Mouse (Mus musculus) adrenal gland (tissue): ENCODE measurements around the gene Cldn6.

Experiments
- intact Hi-C: fragments of 180-260 bp; cut with DNase I; formaldehyde crosslinking; loops from one replicate; pipeline ENCODE4 v1.15.1; 2025

The Cldn6 gene

DNA sequence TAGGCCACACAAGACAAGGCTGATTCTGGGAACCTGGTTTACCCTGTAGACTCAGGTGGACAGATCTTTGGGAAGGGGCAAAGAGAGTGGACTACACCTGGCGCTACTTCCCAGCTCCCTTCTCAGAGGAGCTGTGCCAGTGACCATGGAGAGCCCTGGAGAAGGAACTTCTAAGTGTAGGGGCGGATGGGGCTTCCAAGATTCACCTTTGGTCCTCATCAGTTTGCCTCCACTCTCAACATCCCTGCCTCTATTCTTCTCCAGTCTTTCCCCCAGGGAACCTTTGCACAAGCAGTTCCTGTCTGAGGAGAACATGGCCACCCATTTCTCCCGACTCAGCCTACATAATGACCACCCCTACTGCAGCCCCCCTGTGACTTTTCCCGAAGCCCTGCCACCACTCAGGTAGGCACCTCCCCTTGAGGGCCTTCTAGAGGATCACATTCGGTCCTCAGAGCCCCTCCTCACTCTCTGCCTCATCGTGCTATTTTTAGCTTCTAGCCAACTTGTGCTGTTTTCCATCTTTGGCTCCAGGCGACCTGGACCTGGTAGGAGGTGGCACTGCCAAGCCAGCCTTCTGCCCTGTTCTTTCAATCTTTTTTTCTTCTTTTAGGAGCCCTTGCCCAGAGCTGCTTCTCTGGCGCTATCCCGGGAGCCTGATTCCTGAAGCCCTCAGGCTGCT is 4.6 kb upstream of the Cldn6 start:
- intact Hi-C loops, result no loop called here

GRCm38 (mm10) chr17:23675127-23675526 is 3.9 kb upstream of the Cldn6 start:
- intact Hi-C loops, result no loop called here

GRCm38 (mm10) chr17:23675564-23676281 is 3.3 kb upstream of the Cldn6 start:
- intact Hi-C loops, result no loop called here

DNA sequence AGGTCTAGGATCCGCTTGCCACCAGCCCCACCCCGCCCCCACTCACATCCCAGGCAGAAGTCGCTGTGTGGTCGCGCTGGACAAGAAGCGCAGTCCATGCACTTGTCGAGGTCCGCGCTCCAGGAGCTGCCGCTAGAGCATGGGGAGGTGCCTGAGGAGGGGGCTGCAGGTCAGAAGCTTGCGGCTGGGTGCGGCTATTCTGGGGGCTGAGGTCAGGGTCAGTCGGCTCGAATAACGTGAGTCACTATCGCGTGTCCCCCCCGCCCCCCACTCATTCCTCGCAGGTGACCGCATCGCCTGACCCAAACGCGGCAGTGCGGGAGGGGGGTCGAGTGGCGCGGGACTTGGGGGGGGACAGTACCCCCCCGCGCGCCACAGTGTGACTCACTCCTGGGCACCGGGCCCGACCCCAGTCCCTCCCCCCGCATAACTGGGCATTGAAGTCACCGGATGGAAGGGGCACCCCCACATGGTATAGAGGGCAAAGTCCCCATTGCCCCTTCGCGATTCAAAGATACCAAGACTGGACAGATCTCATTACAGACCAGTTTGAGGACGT is 2.5 kb upstream of the Cldn6 start:
- intact Hi-C loops, result no loop called here

DNA sequence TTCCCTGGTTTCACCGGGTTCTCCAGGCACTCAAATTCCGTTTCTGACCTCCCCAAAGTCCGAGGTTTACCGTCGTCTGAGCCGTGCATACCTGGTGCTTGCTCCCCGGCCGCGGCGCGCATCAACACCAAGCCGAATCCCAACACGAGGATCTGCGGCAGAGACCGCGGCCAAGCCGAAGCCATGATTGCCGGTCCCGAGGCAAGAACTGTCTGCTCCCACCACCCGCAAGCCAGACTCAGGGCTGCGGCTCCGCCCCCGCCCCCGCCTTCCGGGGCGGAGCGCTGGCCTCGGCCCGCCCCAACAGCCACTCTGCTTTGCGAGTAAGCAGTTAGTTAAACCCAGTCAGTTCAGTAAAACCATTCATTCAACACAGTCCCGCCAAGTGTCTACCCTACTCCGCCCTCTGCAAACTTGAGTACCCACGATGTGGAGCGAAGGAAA is 1.8 kb upstream of the Cldn6 start, which contains the start of gene Tnfrsf12a:
Gene Tnfrsf12a, minus strand, starts transcription at position 233 of the 444 bp plus-strand sequence.
- intact Hi-C loops, result no loop called here

- intact Hi-C loops, result no loop called here
Measured at GRCm38 (mm10) chr17:23680336-23680735, 1.3 kb downstream of the Cldn6 start.

DNA sequence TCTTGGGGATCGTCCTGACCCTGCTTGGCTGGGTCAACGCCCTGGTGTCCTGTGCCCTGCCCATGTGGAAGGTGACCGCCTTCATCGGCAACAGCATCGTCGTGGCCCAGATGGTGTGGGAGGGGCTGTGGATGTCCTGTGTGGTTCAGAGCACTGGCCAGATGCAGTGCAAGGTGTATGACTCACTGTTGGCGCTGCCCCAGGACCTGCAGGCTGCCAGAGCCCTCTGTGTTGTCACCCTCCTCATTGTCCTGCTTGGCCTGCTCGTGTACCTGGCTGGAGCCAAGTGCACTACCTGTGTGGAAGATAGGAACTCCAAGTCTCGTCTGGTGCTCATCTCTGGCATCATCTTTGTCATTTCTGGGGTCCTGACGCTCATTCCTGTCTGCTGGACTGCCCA is 2.0 kb downstream of the Cldn6 start:
- intact Hi-C loops, result no loop called here

DNA sequence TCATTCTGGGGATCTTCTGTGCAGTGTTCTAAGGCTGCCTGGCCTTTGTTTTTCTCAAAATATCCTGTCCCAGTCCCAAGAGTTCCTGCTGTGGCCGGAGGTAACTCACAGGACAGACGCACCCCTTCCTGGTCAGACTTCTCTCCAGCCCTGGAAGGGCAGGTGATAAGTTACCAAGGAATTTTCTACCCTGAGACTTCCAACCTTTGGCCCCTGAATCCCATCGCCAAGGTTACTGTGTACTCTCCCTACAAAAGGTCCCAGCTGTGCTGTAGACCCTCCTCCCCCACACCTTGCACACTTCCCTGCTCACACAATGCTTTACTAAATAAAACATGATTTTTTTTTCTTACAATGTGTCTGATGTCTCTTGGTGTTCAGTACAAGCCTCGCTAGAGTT is 3.0 kb downstream of the Cldn6 start:
- intact Hi-C loops, result no loop called here

DNA sequence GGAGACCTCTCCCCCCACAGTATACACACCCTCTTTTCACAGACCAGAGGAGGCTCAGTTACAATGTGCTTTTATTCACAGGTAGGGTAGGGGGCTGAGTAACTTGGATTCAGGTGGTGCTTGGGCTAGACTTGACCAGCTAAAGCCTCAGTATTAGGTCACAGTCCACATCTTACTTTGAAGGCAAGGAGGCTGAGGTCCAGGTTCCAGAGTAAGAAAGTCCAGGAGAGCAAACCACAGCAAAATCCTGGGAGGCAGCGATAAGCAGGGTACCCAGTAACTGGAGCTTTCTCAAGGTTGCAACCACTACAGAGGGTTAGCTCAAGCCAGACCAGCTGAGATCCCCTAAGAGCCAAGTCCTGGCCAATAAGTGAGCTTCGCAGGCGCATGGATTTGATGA is 3.5 kb downstream of the Cldn6 start:
- intact Hi-C loops, result no loop called here

DNA sequence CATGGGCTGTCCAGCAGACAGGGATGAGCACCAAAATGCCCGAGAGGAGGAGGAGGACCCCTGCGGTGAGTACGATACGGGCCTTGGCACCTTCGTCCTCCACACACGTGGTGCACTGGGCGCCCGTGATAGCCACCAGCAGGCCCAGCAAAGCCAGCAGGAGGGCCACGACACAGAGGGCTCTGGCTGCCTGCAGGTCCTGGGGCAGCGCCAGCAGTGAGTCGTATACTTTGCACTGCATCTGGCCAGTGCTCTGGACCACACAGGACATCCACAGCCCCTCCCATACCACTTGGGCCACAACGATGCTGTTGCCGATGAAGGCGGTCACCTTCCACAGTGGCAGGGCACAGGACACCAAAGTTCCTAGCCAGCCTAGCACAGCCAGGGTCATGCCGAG is 4.2 kb downstream of the Cldn6 start:
- intact Hi-C loops, result no loop called here

DNA sequence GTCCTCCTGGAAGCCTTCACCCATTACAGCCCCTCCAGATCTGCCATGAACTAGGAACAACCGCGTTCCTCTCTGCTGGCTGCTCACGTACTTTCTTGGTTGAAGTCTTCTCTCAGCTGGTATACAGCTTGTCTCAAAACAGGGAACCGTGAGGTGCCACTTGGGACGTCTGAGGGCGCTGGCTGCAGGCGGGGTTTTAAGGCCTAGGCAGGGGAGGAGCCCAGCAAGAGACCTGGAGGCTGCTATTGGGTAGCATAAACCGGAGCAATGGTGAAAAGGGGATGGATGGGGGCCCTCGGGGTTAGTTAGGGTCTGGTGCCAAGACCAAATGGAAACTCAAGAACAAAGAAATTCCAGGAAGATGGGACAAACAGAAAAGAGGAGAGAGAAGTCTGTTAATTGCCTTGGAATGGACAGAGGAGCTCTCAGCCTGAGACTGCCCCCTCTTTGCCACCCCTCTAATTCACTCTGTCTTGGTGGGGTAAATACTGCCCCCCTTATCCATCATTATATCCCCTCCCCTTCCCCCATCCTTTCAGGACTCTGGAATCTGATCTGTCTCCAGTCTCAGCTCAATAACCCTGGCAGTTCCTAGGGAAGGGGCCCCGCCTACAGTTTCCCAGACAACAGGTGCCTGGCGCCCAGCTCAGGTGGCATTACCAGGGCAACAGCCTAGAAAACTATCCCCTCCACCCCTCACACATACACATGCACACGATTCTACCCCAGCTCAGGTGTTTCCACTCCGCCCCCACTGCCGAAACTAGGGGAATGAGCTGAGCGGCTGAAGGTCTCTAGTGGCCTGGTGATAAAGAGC is 5.0 kb downstream of the Cldn6 start, which contains the start of gene Cldn9:
Gene Cldn9, minus strand, starts transcription at position 171 of the 817 bp plus-strand sequence.
- intact Hi-C loops, result no loop called here

DNA sequence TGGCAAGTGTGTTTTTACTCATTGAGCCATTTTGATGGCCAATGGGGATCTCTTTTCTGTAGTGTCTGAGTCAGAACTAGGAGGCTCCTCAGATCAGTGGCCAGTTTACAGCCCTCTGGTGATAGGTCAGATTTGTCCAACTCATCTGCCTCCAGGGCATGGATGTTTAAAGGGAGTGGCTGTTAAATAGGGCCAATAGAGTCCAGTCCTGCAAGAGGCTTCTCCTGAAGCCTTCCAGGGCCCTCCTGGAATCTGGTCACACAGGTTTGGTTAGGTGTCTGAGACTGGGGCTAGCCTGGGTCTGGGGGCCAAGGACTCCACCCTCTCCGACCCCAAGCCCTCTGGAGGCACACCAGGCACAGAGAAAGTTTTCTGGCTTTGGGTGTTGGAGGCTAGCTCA is 15.4 kb downstream of the Cldn6 start:
- intact Hi-C loops, result no loop called here

DNA sequence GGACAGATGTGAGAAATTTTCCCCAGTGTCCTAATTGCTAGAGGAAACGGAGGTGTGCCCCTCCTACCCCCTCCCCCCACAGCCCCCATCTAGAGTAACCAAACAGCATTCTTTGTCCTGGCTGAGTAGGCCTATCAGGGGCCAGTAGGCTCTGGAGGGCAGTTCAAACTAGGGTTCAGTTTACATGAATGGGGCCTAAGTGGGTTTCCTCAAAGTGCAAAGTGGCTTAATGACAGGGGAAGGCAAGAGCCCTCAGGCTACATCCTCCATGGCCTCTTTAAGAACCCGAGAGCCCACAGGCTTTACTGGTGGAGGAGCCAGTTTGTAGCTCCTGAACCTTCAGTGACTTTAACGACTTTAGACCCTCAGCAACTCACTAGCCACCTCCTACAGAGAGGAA is 16.8 kb downstream of the Cldn6 start:
- intact Hi-C loops, result no loop called here

DNA sequence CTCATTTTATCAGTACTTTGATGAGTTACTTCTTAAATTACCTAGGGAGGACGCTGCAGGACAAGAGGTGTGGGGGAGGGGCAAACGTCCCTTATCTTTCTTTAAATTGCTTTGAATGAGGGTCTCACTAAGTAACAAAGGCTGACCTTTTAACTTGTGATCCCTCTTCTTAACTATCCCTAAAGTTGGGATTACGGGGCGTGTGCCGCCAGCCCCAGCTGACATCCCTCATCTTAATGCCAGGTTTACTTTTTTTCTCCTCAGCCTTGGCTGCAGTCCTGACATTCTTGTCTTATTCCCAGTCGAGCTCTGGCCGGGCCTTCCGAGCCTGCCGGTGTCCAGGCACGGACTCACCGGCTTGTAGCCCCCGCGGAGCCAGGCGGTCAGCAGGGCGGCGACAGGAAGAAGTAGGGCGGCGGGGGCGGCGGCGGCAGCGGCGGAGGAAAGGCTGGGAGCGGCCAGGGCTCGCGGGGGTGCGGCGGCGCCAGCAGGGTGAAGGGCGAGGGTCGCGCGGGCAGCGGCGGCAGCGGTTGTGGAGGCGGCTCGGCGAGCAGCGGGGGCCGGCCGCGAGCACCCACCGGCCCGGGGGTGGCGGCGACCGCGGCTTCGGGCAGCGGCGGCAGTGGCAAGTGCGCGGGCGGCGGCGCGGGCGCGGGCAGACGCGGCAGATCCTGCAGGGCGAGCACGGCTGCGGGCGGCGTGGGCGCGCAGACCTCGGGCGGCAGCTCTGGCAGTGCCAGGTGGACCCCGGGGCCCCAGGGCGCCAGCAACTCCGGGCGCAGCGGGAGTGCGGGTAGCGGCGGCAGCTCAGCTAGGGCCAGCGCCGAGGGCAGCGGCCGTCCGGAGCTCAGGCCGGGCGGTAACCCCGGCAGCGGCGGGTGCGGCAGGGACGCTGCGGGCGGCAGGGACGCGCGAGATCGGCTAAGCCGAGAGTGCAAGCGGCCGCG is 20.4 kb downstream of the Cldn6 start:
- intact Hi-C loops, result loop anchor here (5.0 kb wide), 1 partner anchor 37 kb away; the partner anchor contains the start of gene Bicdl2

DNA sequence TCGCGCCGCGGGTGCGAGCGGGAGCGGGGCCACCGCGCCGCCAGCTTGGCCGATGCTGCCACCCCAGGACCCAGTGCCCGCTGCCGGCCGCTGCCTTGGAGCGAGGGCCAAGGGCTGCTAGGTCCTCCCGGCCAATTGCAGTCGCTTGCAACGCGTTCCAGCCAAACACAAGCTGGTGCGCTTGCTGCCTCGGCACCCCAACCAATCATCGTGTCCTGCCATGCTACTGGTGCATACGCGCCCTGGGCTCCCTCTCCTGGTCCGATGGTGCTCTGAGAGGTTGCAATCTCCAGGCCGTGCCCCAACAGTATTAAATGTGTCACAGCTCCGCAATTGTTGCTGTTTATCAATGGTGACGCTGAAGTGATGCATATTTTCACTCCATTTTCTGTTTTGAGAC is 21.0 kb downstream of the Cldn6 start:
- intact Hi-C loops, result loop anchor here (5.0 kb wide), 1 partner anchor 38 kb away; the partner anchor contains the start of gene Bicdl2

DNA sequence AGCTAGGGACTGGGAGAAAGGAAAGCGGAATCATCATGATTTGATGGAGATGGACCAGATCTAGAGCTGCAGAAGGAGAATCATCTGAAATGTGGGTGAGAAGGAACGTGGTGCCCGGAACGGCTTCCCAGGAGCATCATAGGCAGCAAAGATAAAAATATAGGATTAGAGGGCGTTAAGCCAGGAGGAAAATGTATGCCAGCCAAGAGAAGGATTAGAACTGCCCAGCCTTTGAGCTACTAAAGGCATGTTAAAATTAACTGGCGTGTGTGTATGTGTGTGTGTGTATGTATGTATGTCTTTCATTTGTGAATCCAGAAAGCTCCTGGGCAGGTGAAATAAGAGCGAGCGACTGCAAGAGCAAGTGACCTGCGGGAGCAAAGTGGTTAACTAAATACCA is 24.3 kb downstream of the Cldn6 start:
- intact Hi-C loops, result loop anchor here (5.0 kb wide), 1 partner anchor 41 kb away; the partner anchor contains the start of gene Bicdl2

GRCm38 (mm10) chr17:23704741-23705140 is 25.7 kb downstream of the Cldn6 start:
- intact Hi-C loops, result loop anchor here (2.0 to 5.0 kb wide), 2 partner anchors 42 to 132 kb away; partner anchors contain the start of gene Bicdl2

- intact Hi-C loops, result loop anchor here (2.0 kb wide), 1 partner anchor 133 kb away; no protein-coding TSS in a partner anchor
Measured at GRCm38 (mm10) chr17:23705525-23706104, 26.6 kb downstream of the Cldn6 start.

DNA sequence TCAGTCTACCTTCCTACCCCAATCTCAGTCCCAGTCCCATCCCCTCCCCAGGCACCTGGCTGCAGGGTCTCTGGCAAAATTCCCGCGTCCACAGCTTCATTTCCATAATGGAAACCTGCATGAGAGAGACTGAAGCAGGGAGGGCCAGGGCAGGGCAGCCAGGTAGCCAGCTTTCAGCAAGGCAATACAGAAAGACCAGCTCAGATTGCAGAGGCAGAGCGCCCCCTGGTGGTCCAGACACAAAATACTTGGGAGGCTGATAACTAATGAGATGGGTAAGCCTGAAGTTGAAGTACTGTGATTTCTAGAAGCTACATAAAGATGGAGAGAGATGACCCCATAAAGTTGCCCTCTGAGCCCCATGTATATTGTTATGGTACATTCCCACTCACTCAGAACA is 27.2 kb downstream of the Cldn6 start:
- intact Hi-C loops, result no loop called here

DNA sequence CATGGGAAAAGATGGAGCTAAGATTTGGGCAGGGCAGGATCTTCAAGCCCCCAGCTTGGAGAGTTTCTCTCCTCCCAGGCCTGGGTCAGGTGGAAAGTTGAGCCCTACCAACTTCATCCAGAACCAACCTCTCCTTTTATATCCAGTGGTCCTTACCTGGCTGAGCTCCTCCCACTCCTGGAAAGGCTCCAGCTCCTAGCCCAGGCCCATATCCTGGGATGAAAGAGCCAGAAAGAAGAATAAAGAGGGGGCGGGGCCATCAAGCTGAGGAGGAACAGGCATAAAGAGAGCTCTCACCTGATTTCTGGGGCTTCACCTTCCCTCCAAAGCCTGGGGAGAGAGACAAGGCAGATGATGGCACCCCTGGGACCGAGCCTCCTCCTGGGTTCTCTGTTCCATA is 38.0 kb downstream of the Cldn6 start:
- intact Hi-C loops, result no loop called here
